ENCODE assay signal across 9 mouse cellular contexts in the genomic region with DNA sequence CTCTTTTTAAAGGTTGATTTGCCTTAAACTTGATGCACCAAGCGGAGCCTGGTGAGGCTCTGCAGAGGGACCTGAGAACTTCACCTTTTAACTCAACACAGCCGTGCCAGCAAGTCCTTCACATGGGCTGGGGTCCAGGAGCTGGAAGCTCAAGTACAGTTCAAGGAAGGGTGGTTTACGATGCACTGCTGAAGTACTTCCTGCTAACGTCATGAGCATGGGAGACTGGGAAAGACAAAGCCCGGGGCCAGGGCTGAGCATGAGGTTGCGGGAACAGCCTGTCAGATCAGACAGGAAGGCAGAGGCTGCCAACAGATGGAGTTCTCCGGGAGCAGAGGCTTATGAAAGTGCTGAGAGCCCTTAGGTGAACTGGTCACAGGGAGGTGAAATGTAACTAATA. TPM values are rescaled to one million over a fixed set of nuclear protein-coding genes. Genes with fewer than 3 reads are reported as not detected.
DNase-seq lines count a peak whose midpoint lies in the region; ATAC-seq and TF ChIP-seq lines count a peak whose summit lies in the region.
"Had no signal": no experiment of that assay in that cellular context is flagged by ENCODE, and none has a peak within 500 bp of the region (broad histone marks: within the 10 kb centered on the region; RNA-seq: fewer than 3 reads in every experiment).

No protein-coding gene starts in this region.

- no peak for TF ChIP-seq POLR2A in limb, embryonic 14.5 days (IDR thresholded peaks at IDR 0.05; ENCODE audit: borderline replicate concordance, extremely low read depth, insufficient read depth, insufficient read length)

- no peaks in the 10 kb centered on the region for H3K36me3 ChIP-seq in limb, embryonic 14.5 days (ENCODE audit: control insufficient read depth, insufficient read depth, low read length)
- no peaks in the 10 kb centered on the region for H3K36me3 ChIP-seq in forebrain, embryonic 16.5 days (ENCODE audit: control insufficient read depth, insufficient read depth)

- H3K27me3 ChIP-seq in limb, embryonic 14.5 days (ENCODE audit: control insufficient read depth, insufficient read depth, low read length): no peaks in the 10 kb centered on the region
- no peaks in the 10 kb centered on the region for H3K27me3 ChIP-seq in forebrain, embryonic 16.5 days (replicated peaks; ENCODE audit: control insufficient read depth, insufficient read depth, low read length)

- intact Hi-C loops in heart, postnatal 25 days (cut with DNase I): no loop called here

- H3K4me1 ChIP-seq in limb, embryonic 14.5 days (ENCODE audit: control insufficient read depth, insufficient read depth, low read length): peaks cover 4% of the 10 kb centered on the region; the same call in 1 of the 2 replicates
- no peaks in the 10 kb centered on the region for H3K4me1 ChIP-seq in forebrain, embryonic 16.5 days (replicated peaks; ENCODE audit: control insufficient read depth, insufficient read depth, low read length)

- peak; percentile 50 for DNase-seq in adipocyte (ENCODE audit: low spot score)
- DNase-seq in heart, postnatal 25 days (ENCODE audit: low spot score): peak; percentile 36
- peak; percentile 53 for DNase-seq in limb, embryonic 14.5 days (ENCODE audit: low spot score)
- no peak for DNase-seq in urinary bladder, postnatal 4 days (ENCODE audit: low spot score in 2 of 2)
- DNase-seq in layer of hippocampus, postnatal 25 days (ENCODE audit: extremely low spot score in 1 of 2, low spot score in 1 of 2): no peak

- WGBS in limb, embryonic 14.5 days: 19% methylated on average over 7 of the region's 7 CpGs
- WGBS in forebrain, embryonic 16.5 days: 65% methylated on average over 7 of the region's 7 CpGs

- no peaks in the 10 kb centered on the region for H3K9me3 ChIP-seq in limb, embryonic 14.5 days (ENCODE audit: control insufficient read depth, low read length)
- H3K9me3 ChIP-seq in forebrain, embryonic 16.5 days (ENCODE audit: control insufficient read depth, low read length): no peaks in the 10 kb centered on the region

- H3K9ac ChIP-seq in limb, embryonic 14.5 days (ENCODE audit: low read depth, low read length, severe bottlenecking): peak overlapping the region; percentile 17; the same call in 1 of the 2 replicates
- no peak overlapping the region for H3K9ac ChIP-seq in forebrain, embryonic 16.5 days (replicated peaks; ENCODE audit: low read depth, low read length)

- ATAC-seq in common myeloid progenitor, adult 5-6 weeks (replicated peaks; ENCODE audit: low read depth, poor library complexity, severe bottlenecking): 0 out of 2 replicates have a peak, but pooled peaks have one; percentile 15
- ATAC-seq in limb, embryonic 14.5 days (ENCODE audit: low FRiP score, low read depth): peak; percentile 19; the same call in 1 of the 2 replicates
- no peak for ATAC-seq in frontal cortex, adult (ENCODE audit: low TSS enrichment)
- ATAC-seq in forebrain, embryonic 16.5 days: no peak

- H3K4me2 ChIP-seq in limb, embryonic 14.5 days (replicated peaks; ENCODE audit: low read depth, low read length, severe bottlenecking): no peak overlapping the region
- no peak overlapping the region for H3K4me2 ChIP-seq in forebrain, embryonic 16.5 days (ENCODE audit: low read length)

- 0 out of 2 replicates have a peak overlapping the region, but pooled peaks have one; percentile 9 for H3K27ac ChIP-seq in limb, embryonic 14.5 days (replicated peaks; ENCODE audit: low read depth, low read length)
- H3K27ac ChIP-seq in forebrain, embryonic 16.5 days (ENCODE audit: low read length): no peak overlapping the region

- no peak overlapping the region for H3K4me3 ChIP-seq in limb, embryonic 14.5 days (replicated peaks; ENCODE audit: low read length)
- no peak overlapping the region for H3K4me3 ChIP-seq in forebrain, embryonic 16.5 days (replicated peaks; ENCODE audit: low read length)

RNA-seq across cellular contexts. Expression of gene Cma1, which starts 10.9 kb away (rescaled TPM):
- not detected in 2 replicates for total RNA-seq in common myeloid progenitor, adult 5-6 weeks (2017)
- total RNA-seq in heart, postnatal 25 days (2021): 1 to 10 TPM; 1.0 to 2.5 TPM
- polyA plus RNA-seq in limb, embryonic 14.5 days (2012; rRNA removed): 65.4 and 75.4 TPM in 2 replicates
- 127 and 211 TPM in 2 replicates for polyA plus RNA-seq in limb, embryonic 14.5 days (2014; fragmentation: Nextera tagmentation; extraction: Ambion mirVana)
- polyA plus RNA-seq in forebrain, embryonic 16.5 days (2015; fragmentation: Nextera tagmentation; extraction: Ambion mirVana): 0.27 and 0.61 TPM in 2 replicates
- under 1 TPM in 1 of 2 experiments, not detected in 1; 0.59 TPM for total RNA-seq in layer of hippocampus, postnatal 25 days (2021)
- polyA plus RNA-seq: neural tube, embryonic 14.5 days had no signal

RNA-seq across cellular contexts. Expression of gene Cma2, which starts 17.2 kb away (rescaled TPM):
- not detected in 2 replicates for total RNA-seq in common myeloid progenitor, adult 5-6 weeks (2017)
- total RNA-seq in heart, postnatal 25 days (2021): not detected
- polyA plus RNA-seq in limb, embryonic 14.5 days (2012; rRNA removed): 0.39 TPM in 1 of 2 replicates, not detected in the other
- polyA plus RNA-seq in limb, embryonic 14.5 days (2014; fragmentation: Nextera tagmentation; extraction: Ambion mirVana): 0.23 and 0.50 TPM in 2 replicates
- polyA plus RNA-seq in forebrain, embryonic 16.5 days (2015; fragmentation: Nextera tagmentation; extraction: Ambion mirVana): not detected in 2 replicates
- not detected for total RNA-seq in layer of hippocampus, postnatal 25 days (2021)
- polyA plus RNA-seq: neural tube, embryonic 14.5 days had no signal

RNA-seq across cellular contexts. Expression of gene Sdr39u1, which starts 33.5 kb away (rescaled TPM):
- total RNA-seq in common myeloid progenitor, adult 5-6 weeks (2017): 7.8 and 11.8 TPM in 2 replicates
- total RNA-seq in heart, postnatal 25 days (2021): 100 to 1,000 TPM; 107 to 108 TPM
- polyA plus RNA-seq in limb, embryonic 14.5 days (2012; rRNA removed): 80.2 and 84.4 TPM in 2 replicates
- polyA plus RNA-seq in limb, embryonic 14.5 days (2014; fragmentation: Nextera tagmentation; extraction: Ambion mirVana): 81.0 and 91.6 TPM in 2 replicates
- polyA plus RNA-seq in forebrain, embryonic 16.5 days (2015; fragmentation: Nextera tagmentation; extraction: Ambion mirVana): 102 and 128 TPM in 2 replicates
- 10 to 100 TPM; 74.9 to 79.0 TPM for total RNA-seq in layer of hippocampus, postnatal 25 days (2021)

RNA-seq across cellular contexts. Expression of gene Khnyn, which starts 48.8 kb away (rescaled TPM):
- total RNA-seq in common myeloid progenitor, adult 5-6 weeks (2017): 17.4 and 20.9 TPM in 2 replicates
- 10 to 100 TPM; 11.6 to 13.5 TPM for total RNA-seq in heart, postnatal 25 days (2021)
- 28.3 and 29.5 TPM in 2 replicates for polyA plus RNA-seq in limb, embryonic 14.5 days (2012; rRNA removed)
- polyA plus RNA-seq in limb, embryonic 14.5 days (2014; fragmentation: Nextera tagmentation; extraction: Ambion mirVana): 10.2 and 12.2 TPM in 2 replicates
- polyA plus RNA-seq in forebrain, embryonic 16.5 days (2015; fragmentation: Nextera tagmentation; extraction: Ambion mirVana): 10.3 and 11.1 TPM in 2 replicates
- 10 to 100 TPM; 10.5 to 12.1 TPM for total RNA-seq in layer of hippocampus, postnatal 25 days (2021)

RNA-seq across cellular contexts. Expression of gene Cbln3, which starts 49.4 kb away (rescaled TPM):
- total RNA-seq in common myeloid progenitor, adult 5-6 weeks (2017): not detected in 2 replicates
- under 1 TPM in 1 of 2 experiments, not detected in 1; 0.14 TPM for total RNA-seq in heart, postnatal 25 days (2021)
- polyA plus RNA-seq in limb, embryonic 14.5 days (2012; rRNA removed): 1.0 and 1.3 TPM in 2 replicates
- polyA plus RNA-seq in limb, embryonic 14.5 days (2014; fragmentation: Nextera tagmentation; extraction: Ambion mirVana): 0.25 and 0.54 TPM in 2 replicates
- 0.14 and 0.21 TPM in 2 replicates for polyA plus RNA-seq in forebrain, embryonic 16.5 days (2015; fragmentation: Nextera tagmentation; extraction: Ambion mirVana)
- total RNA-seq in layer of hippocampus, postnatal 25 days (2021): 1 to 10 TPM in 1 of 2 experiments, under 1 TPM in 1; 0.42 to 1.4 TPM

Comparison
In these comparisons a context has a peak if more than half of its experiments do, and no peak if none do; other contexts are left out.
1. DNase-seq: peak in adipocyte (single experiment), heart, postnatal 25 days (single experiment) and limb, embryonic 14.5 days (single experiment); none in urinary bladder, postnatal 4 days (0 of 2) and layer of hippocampus, postnatal 25 days (0 of 2).
2. ATAC-seq: peak in common myeloid progenitor, adult 5-6 weeks (single experiment) and limb, embryonic 14.5 days (single experiment); none in frontal cortex, adult (single experiment) and forebrain, embryonic 16.5 days (single experiment).